Mouse (Mus musculus): Measurements from ENCODE around the gene Ssr4. TPM values are rescaled to one million over a fixed set of nuclear protein-coding genes. Genes with fewer than 3 reads are reported as not detected.

Ssr4 gene
- total and polyA plus RNA-seq, 3 experiments = 283 to 343 TPM; not detected in 1

GRCm38 (mm10) chrX:73744774-73745481 lies 41.9 kb upstream of the Ssr4 start:
- no peaks in the 10 kb centered on the region for H3K27me3 ChIP-seq (ENCODE audit: control insufficient read depth in 1 of 2, insufficient read depth in 2 of 2, low read length in 2 of 2)
- no peak for TF ChIP-seq GABPA (IDR thresholded peaks at IDR 0.05; ENCODE audit: low read depth, low read length)
- no peak for TF ChIP-seq USF2 (IDR thresholded peaks at IDR 0.05; ENCODE audit: borderline replicate concordance in 1 of 2, insufficient read depth in 1 of 2, low read depth in 1 of 2, low read length in 2 of 2)
- no peak for TF ChIP-seq ZNF384 (IDR thresholded peaks at IDR 0.05; ENCODE audit: low read depth, low read length)
- TF ChIP-seq POLR2AphosphoS5 (IDR thresholded peaks at IDR 0.05; ENCODE audit: borderline replicate concordance, low read depth, low read length) = no peak
- TF ChIP-seq MYC (IDR thresholded peaks at IDR 0.05; ENCODE audit: low read depth, low read length) = no peak
- no peak for TF ChIP-seq UBTF (IDR thresholded peaks at IDR 0.05; ENCODE audit: borderline replicate concordance, insufficient read depth, low read depth, low read length)
- no peak for TF ChIP-seq ZKSCAN1 (IDR thresholded peaks at IDR 0.05; ENCODE audit: low read depth, low read length)
- TF ChIP-seq TBP (IDR thresholded peaks at IDR 0.05; ENCODE audit: low read depth, low read length) = no peak
- TF ChIP-seq SMC3 (IDR thresholded peaks at IDR 0.05; ENCODE audit: low read depth, low read length) = no peak
- TF ChIP-seq MAX (IDR thresholded peaks at IDR 0.05; ENCODE audit: low read length) = no peak
- TF ChIP-seq E2F4 (IDR thresholded peaks at IDR 0.05; ENCODE audit: borderline replicate concordance, low read depth, low read length) = no peak
- no peak for TF ChIP-seq ZMIZ1 (IDR thresholded peaks at IDR 0.05; ENCODE audit: low read depth, low read length)
- TF ChIP-seq ETS1 (IDR thresholded peaks at IDR 0.05; ENCODE audit: low read depth, low read length) = no peak
- no peak overlapping the region for H3K27ac ChIP-seq (ENCODE audit: control insufficient read depth, low read depth, low read length)
- H3K36me3 ChIP-seq (ENCODE audit: control insufficient read depth in 1 of 2, insufficient read depth in 2 of 2, low read length in 2 of 2) = no peaks in the 10 kb centered on the region
- no peak overlapping the region for H3K9ac ChIP-seq (ENCODE audit: control insufficient read depth, low read depth, low read length, poor library complexity, severe bottlenecking)
- no peaks in the 10 kb centered on the region for H3K79me2 ChIP-seq (ENCODE audit: control insufficient read depth, insufficient read depth, low read length, poor library complexity)
- DNase-seq (ENCODE audit: low read depth, low spot score) = no peak
- no peak overlapping the region for H3K4me3 ChIP-seq (ENCODE audit: control insufficient read depth in 1 of 2, insufficient read depth in 1 of 2, low read depth in 2 of 2, low read length in 2 of 2)
- H3K9me3 ChIP-seq (replicated peaks; ENCODE audit: insufficient read depth, low read length) = no peaks in the 10 kb centered on the region
- no peaks in the 10 kb centered on the region for H3K4me1 ChIP-seq (ENCODE audit: control insufficient read depth in 1 of 2, insufficient read depth in 2 of 2, low read length in 2 of 2)

GRCm38 (mm10) chrX:73748977-73749376 lies 37.9 kb upstream of the Ssr4 start:
- Histone ChIP-seq H3K4me3 (ENCODE audit: control insufficient read depth in 1 of 2, insufficient read depth in 1 of 2, low read depth in 2 of 2, low read length in 2 of 2) (no peak overlapping the region), H3K27ac (ENCODE audit: control insufficient read depth, low read depth, low read length) (no peak overlapping the region), H3K9me3 (replicated peaks; ENCODE audit: insufficient read depth, low read length) (no peaks in the 10 kb centered on the region), H3K4me1 (ENCODE audit: control insufficient read depth in 1 of 2, insufficient read depth in 2 of 2, low read length in 2 of 2) (no peaks in the 10 kb centered on the region), H3K27me3 (ENCODE audit: control insufficient read depth in 1 of 2, insufficient read depth in 2 of 2, low read length in 2 of 2) (no peaks in the 10 kb centered on the region), H3K36me3 (ENCODE audit: control insufficient read depth in 1 of 2, insufficient read depth in 2 of 2, low read length in 2 of 2) (no peaks in the 10 kb centered on the region), H3K79me2 (ENCODE audit: control insufficient read depth, insufficient read depth, low read length, poor library complexity) (no peaks in the 10 kb centered on the region), H3K9ac (ENCODE audit: control insufficient read depth, low read depth, low read length, poor library complexity, severe bottlenecking) (no peak overlapping the region)
- no peak for TF ChIP-seq ELF1 (IDR thresholded peaks at IDR 0.05; ENCODE audit: low read depth, low read length)
- TF ChIP-seq MAFK (IDR thresholded peaks at IDR 0.05; ENCODE audit: borderline replicate concordance, low read depth, low read length) = no peak
- TF ChIP-seq GABPA (IDR thresholded peaks at IDR 0.05; ENCODE audit: low read depth, low read length) = no peak
- no peak for TF ChIP-seq POLR2AphosphoS5 (IDR thresholded peaks at IDR 0.05; ENCODE audit: borderline replicate concordance, low read depth, low read length)
- TF ChIP-seq ZKSCAN1 (IDR thresholded peaks at IDR 0.05; ENCODE audit: low read depth, low read length) = no peak
- no peak for TF ChIP-seq UBTF (IDR thresholded peaks at IDR 0.05; ENCODE audit: borderline replicate concordance, insufficient read depth, low read depth, low read length)
- no peak for TF ChIP-seq ZMIZ1 (IDR thresholded peaks at IDR 0.05; ENCODE audit: low read depth, low read length)
- peak in 1 of 3 experiments; percentile 36; a peak in 2 of 6 replicates for TF ChIP-seq CTCF (IDR thresholded peaks at IDR 0.05 in 2 of 3, conservative IDR thresholded peaks at IDR 0.05 in 1 of 3; ENCODE audit: control insufficient read depth in 1 of 3, insufficient read depth in 1 of 3, low read depth in 2 of 3, low read length in 3 of 3, poor library complexity in 1 of 3, severe bottlenecking in 1 of 3)
- TF ChIP-seq RAD21 (IDR thresholded peaks at IDR 0.05; ENCODE audit: low read depth, low read length) = peak; percentile 40
- TF ChIP-seq POLR2A (IDR thresholded peaks at IDR 0.05; ENCODE audit: control insufficient read depth in 1 of 2, insufficient read depth in 1 of 2, low read depth in 1 of 2, low read length in 2 of 2, poor library complexity in 1 of 2) = no peak
- no peak for TF ChIP-seq GATA1 (IDR thresholded peaks at IDR 0.05; ENCODE audit: low read depth, low read length)
- no peak for TF ChIP-seq NRF1 (IDR thresholded peaks at IDR 0.05; ENCODE audit: insufficient read depth, low read depth, low read length, poor library complexity, severe bottlenecking)
- no peak for TF ChIP-seq EP300 (IDR thresholded peaks at IDR 0.05; ENCODE audit: low read depth in 1 of 2, low read length in 2 of 2)
- TF ChIP-seq TBP (IDR thresholded peaks at IDR 0.05; ENCODE audit: low read depth, low read length) = no peak
- TF ChIP-seq HCFC1 (IDR thresholded peaks at IDR 0.05; ENCODE audit: low read depth, low read length) = no peak
- no peak for TF ChIP-seq ZC3H11A (IDR thresholded peaks at IDR 0.05; ENCODE audit: low read depth, low read length)
- TF ChIP-seq MYC (IDR thresholded peaks at IDR 0.05; ENCODE audit: low read depth, low read length) = no peak
- TF ChIP-seq SMC3 (IDR thresholded peaks at IDR 0.05; ENCODE audit: low read depth, low read length) = peak; percentile 37
- TF ChIP-seq E2F4 (IDR thresholded peaks at IDR 0.05; ENCODE audit: borderline replicate concordance, low read depth, low read length) = no peak
- TF ChIP-seq TCF12 (IDR thresholded peaks at IDR 0.05; ENCODE audit: low read depth, low read length) = no peak
- DNase-seq (ENCODE audit: low read depth, low spot score) = peak; percentile 30
